Comparison of ENCODE assay signal across 9 mouse cellular contexts in the genomic region with DNA sequence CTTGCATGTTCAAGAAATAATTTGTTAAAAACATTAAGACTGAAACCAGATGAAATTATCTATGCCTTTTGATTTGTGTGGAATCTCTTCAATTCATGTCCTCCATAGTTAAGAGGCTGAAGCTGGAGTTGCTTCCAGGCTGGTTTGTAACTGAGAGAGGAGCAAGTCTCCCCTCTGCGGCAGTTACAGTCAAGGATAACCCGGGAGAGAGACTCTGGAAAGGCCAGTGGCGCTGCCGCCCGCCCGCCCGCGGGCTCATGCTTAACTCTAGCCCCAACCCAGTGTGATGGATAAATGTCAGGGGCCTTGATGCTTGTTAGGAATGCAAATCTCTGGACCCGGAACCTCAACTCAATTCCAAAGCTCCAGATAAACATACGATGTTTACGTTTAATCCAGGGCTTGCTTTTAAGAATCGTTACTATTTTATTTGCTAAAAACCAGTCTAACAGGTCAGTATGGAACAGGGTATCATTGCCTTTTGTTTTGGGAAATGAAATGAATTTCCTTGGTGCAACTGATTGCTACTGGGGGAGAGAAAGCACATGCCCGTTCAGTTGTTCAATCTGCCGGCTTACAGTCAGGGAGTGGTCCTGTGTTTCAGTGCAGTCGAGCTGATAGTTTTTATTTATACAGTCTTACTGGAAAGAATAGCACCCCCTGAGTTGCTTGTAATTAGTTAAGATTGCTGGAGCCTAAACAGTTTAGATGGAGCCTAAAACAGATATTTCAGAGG. TPM values are rescaled to one million over a fixed set of nuclear protein-coding genes. Genes with fewer than 3 reads are reported as not detected.
DNase-seq lines count a peak whose midpoint lies in the region; ATAC-seq and TF ChIP-seq lines count a peak whose summit lies in the region.
"Had no signal": no experiment of that assay in that cellular context is flagged by ENCODE, and none has a peak within 500 bp of the region (broad histone marks: within the 10 kb centered on the region; RNA-seq: fewer than 3 reads in every experiment).

No protein-coding gene starts in this region.

- peaks cover 18% of the 10 kb centered on the region for H3K4me1 ChIP-seq in hindbrain, embryonic 16.5 days (ENCODE audit: control insufficient read depth, insufficient read depth, low read depth, low read length)

- no peaks in the 10 kb centered on the region for H3K36me3 ChIP-seq in hindbrain, embryonic 16.5 days (ENCODE audit: control insufficient read depth, insufficient read depth, low read length)

- H3K4me3 ChIP-seq in left cerebral cortex, adult 2 months = peak overlapping the region; percentile 61
- peak overlapping the region; percentile 66 for H3K4me3 ChIP-seq in hindbrain, embryonic 16.5 days (ENCODE audit: low read length)

- no peaks in the 10 kb centered on the region for H3K27me3 ChIP-seq in hindbrain, embryonic 16.5 days (replicated peaks; ENCODE audit: control insufficient read depth, insufficient read depth, low read length)
- H3K27me3 ChIP-seq: Patski had no signal

- peak; percentile 25; the same call in 1 of the 2 replicates for ATAC-seq in hindbrain, embryonic 16.5 days

- H3K9me3 ChIP-seq in hindbrain, embryonic 16.5 days (ENCODE audit: control insufficient read depth, low read length) = no peaks in the 10 kb centered on the region

- H3K27ac ChIP-seq in left cerebral cortex, adult 2 months = peak overlapping the region; percentile 96
- peak overlapping the region; percentile 86 for H3K27ac ChIP-seq in hindbrain, embryonic 16.5 days (ENCODE audit: low read depth, low read length)

- peak; percentile 23 to 29 for DNase-seq in left cerebral cortex, adult 2 months (ENCODE audit: extremely low spot score in 1 of 2, low spot score in 2 of 2)
- no peak for DNase-seq in left cerebral cortex, adult 9 months (ENCODE audit: low spot score in 2 of 2)
- DNase-seq in cerebellum, postnatal 36 days = peak; percentile 43 to 50
- peak; percentile 26 for DNase-seq in right cerebral cortex, postnatal 25 days
- no peak for DNase-seq in gastrocnemius, adult 18-20 months (ENCODE audit: low spot score)
- no peak for DNase-seq in left cerebral cortex, adult 18-20 months (ENCODE audit: low spot score in 2 of 2)
- DNase-seq in thymus, postnatal 4 days = no peak

- 5% methylated on average over 15 of the region's 15 CpGs for whole genome bisulfite sequencing in hindbrain, embryonic 16.5 days

- peak overlapping the region; percentile 72 for H3K4me2 ChIP-seq in hindbrain, embryonic 16.5 days (ENCODE audit: low read length)

- TF ChIP-seq CTCF in left cerebral cortex, adult 2 months (IDR thresholded peaks at IDR 0.05) = no peak

- peak overlapping the region; percentile 75 for H3K9ac ChIP-seq in hindbrain, embryonic 16.5 days (ENCODE audit: low read depth, low read length)

- intact Hi-C loops in left cerebral cortex, adult 2 months (cut with DNase I) = loop anchor here (2.0 to 10.0 kb wide), 5 partner anchors 82 to 192 kb away; no protein-coding TSS in a partner anchor

RNA-seq across cellular contexts. Expression of gene Akap6, which starts 0.9 kb away (rescaled TPM):
- 100 to 1,000 TPM; 178 to 181 TPM for total RNA-seq in left cerebral cortex, adult 2 months (2021)
- polyA plus RNA-seq in hindbrain, embryonic 16.5 days (2015; fragmentation: Nextera tagmentation; extraction: Ambion mirVana) = 22.9 and 23.9 TPM in 2 replicates
- 10 to 100 TPM; 32.6 to 36.5 TPM for total RNA-seq in gastrocnemius, adult 18-20 months (2021)
- 100 to 1,000 TPM; 159 to 164 TPM for total RNA-seq in left cerebral cortex, adult 18-20 months (2021)

Comparison
In these comparisons a context has a peak if more than half of its experiments do, and no peak if none do; other contexts are left out.
1. DNase-seq: peak in left cerebral cortex, adult 2 months (2 of 2), cerebellum, postnatal 36 days (2 of 2) and right cerebral cortex, postnatal 25 days (single experiment); none in left cerebral cortex, adult 9 months (0 of 2), gastrocnemius, adult 18-20 months (single experiment), left cerebral cortex, adult 18-20 months (0 of 2) and thymus, postnatal 4 days (single experiment).
2. RNA of gene Akap6, which starts 0.9 kb away (total RNA-seq): 178 to 181 TPM in left cerebral cortex, adult 2 months and 159 to 164 TPM in left cerebral cortex, adult 18-20 months; 32.6 to 36.5 TPM in gastrocnemius, adult 18-20 months; every median in the first group is over 4 times any median in the second.